Mouse (Mus musculus): Measurements from ENCODE around the gene Pcgf1.

Gene Pcgf1

DNA sequence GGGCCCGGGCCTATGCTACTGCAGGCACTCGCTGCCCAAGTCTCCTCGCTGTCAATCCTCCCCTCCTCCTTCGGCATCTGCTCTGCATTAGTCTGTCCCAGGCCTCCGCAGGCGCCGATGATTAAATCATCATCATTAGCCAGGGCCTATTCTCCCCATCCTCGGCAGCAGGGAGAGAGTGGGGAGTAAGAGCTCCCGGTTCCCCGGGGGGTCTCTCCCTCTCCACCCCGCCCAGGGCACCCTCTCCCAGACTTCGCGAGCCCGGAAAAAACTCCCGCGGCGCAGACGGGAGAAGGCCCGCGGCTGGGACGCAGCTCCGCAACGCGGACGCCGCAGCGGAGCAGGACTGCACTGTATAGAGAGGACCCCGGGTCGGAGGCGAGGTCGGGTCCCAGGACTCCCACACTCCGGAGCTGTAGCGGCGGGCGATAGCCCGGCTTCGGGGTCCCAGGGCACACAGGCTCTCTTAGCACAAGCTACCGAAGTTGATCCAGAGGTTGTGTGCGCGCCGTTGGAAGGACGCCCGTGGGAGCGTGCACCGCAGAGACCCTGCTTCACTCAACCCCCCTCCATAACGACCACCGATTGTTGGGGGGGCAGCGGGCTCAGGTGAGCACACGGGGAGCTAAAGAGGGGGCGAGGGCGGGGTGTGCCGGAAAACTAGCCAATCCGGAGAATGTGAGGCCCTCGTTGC is at the start of gene Pcgf1:
Pcgf1 (plus strand) TSS at position 240 of the 694 bp plus-strand sequence.
- DNase-seq (ENCODE audit: low read depth, low spot score) = no peak

GRCm38 (mm10) chr6:83029777-83030176 is 47.9 kb upstream of the Pcgf1 start:
- DNase-seq (ENCODE audit: low read depth, low spot score) = no peak

DNA sequence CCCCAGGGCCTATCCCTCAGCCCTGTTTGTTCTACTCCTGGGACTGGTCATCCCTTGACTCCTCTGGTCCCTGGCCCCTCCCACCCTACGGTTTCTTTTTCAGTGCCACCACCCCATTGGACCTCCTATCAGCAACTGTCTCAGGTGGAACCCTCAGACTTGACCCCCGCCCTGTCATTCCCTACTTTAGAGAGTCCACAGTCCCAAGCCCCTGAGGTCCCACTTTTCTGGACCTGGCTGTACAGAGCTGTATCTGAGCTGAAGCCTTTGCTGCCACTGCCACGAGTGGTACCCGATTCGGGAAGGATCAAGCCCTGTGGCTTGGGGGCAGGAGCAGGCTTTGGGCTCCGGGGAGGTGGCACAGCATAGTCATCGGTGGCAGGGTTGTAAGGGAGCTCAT is 46.6 kb upstream of the Pcgf1 start:
- DNase-seq (ENCODE audit: low read depth, low spot score) = no peak

- DNase-seq (ENCODE audit: low read depth, low spot score) = no peak
Observed at GRCm38 (mm10) chr6:83031921-83032590, 45.6 kb upstream of the Pcgf1 start.

- peak; percentile 43 for DNase-seq (ENCODE audit: low read depth, low spot score)
Observed at GRCm38 (mm10) chr6:83032769-83033191, 44.9 kb upstream of the Pcgf1 start.

- peak; percentile 62 for DNase-seq (ENCODE audit: low read depth, low spot score)
Observed at GRCm38 (mm10) chr6:83033249-83034185, 44.2 kb upstream of the Pcgf1 start, which contains the start of the genes Dok1 and Loxl3. TSS of gene Dok1 (minus strand) at chr6:83033471. TSS of gene Loxl3 (plus strand) at chr6:83034173.

- no peak for DNase-seq (ENCODE audit: low read depth, low spot score)
Observed at GRCm38 (mm10) chr6:83034463-83035055, 43.1 kb upstream of the Pcgf1 start.

DNA sequence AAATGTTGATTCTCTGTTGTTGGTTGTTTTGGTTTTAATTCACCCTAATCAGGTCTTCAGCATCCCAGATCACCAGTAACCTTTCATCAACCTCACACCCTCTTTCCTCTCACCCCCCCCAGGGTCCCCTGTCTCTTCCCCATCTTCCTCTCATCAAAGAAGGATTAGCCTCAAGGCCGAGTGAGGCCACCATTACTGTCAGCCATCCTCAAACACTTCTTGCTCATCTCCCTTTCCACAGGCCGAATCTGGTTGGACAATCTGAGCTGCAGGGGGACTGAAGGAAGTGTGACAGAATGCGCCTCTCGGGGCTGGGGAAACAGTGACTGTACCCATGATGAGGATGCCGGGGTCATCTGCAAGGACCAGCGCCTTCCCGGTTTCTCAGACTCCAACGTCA is 40.5 kb upstream of the Pcgf1 start:
- DNase-seq (ENCODE audit: low read depth, low spot score) = no peak

DNA sequence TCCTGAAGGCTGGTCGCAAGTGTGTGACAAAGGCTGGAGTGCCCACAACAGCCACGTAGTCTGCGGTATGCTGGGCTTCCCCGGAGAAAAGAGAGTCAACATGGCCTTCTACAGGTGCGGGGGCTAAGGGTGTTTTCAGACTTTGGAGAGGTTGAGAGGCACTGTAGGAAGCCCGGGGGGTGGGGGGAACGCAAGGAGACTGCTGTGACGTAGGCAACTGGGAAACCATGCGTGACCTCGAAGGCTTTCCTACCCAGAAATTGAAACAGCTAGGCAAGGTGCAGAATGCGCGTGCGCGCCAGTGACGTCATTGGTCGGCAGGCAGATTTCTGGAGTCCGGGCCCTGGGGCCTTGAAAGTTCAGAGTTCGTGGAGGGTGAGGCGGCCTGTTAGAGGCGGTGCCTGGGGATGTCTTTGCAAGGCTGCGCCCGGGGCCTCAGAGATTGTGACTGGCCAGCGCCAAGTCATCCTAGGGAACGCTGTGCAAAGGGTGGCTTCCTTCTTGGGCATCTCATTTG is 39.1 kb upstream of the Pcgf1 start:
- peak; percentile 76 for DNase-seq (ENCODE audit: low read depth, low spot score)

DNA sequence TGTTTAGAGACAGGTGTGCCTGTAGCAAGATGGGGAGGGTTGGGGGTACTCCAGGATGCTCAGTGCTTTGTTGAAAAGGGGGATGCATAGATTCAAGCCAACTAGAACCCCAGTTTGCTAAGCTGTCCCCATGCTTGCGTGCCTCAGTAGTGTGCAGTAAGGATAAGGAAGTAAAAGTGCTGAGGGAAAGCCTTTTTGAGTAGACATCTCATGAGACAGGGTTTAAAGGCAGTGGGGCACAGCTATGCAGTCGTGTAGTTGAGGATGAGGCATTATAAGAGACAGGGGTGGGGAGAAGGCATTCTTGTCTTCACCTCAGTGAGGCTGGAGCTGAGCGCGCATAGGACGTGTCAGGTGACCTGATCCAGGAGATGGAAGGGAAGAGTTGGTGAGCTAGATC is 37.1 kb upstream of the Pcgf1 start:
- DNase-seq (ENCODE audit: low read depth, low spot score) = no peak

DNA sequence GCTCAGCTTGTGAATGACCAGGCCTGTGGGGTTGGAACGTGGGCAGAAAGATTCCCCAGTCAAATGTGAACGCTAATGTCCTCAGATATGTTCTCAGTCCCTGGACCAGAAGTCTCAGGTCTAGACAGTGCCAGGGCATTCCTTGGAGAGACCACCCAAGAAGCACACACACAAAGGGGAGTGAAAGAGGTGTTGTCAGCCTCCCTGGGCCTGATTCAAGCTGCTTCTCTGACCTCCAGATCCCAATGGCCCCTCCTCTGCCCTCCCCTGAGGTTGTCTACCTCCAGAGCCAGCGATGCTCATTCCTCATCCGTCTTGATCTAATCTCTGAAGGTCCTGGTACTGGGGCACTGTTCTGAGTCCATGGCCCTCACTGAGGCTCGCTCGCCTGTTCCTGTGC is 34.1 kb upstream of the Pcgf1 start:
- DNase-seq (ENCODE audit: low read depth, low spot score) = no peak

- no peak for DNase-seq (ENCODE audit: low read depth, low spot score)
Observed at GRCm38 (mm10) chr6:83043993-83044392, 33.7 kb upstream of the Pcgf1 start.

- DNase-seq (ENCODE audit: low read depth, low spot score) = no peak
Observed at GRCm38 (mm10) chr6:83044742-83045141, 32.9 kb upstream of the Pcgf1 start.

DNA sequence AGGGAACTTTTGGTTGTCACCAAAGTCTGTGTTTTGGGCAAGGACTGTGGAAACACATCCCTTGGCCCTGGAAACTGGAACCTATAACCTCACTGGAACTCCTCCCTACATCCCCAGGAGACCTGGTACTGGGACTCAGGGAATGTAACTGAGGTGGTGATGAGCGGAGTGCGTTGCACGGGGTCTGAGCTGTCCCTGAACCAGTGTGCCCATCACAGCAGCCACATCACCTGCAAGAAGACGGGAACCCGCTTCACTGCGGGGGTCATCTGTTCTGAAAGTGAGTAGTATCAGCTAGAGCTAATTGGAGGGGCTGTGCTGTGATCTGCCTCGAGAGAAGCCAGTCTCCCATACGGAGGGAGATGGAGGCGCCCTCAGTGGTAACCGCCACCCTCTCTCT is 28.3 kb upstream of the Pcgf1 start:
- DNase-seq (ENCODE audit: low read depth, low spot score) = no peak

GRCm38 (mm10) chr6:83053136-83053960 is 24.3 kb upstream of the Pcgf1 start:
- DNase-seq (ENCODE audit: low read depth, low spot score) = no peak

DNA sequence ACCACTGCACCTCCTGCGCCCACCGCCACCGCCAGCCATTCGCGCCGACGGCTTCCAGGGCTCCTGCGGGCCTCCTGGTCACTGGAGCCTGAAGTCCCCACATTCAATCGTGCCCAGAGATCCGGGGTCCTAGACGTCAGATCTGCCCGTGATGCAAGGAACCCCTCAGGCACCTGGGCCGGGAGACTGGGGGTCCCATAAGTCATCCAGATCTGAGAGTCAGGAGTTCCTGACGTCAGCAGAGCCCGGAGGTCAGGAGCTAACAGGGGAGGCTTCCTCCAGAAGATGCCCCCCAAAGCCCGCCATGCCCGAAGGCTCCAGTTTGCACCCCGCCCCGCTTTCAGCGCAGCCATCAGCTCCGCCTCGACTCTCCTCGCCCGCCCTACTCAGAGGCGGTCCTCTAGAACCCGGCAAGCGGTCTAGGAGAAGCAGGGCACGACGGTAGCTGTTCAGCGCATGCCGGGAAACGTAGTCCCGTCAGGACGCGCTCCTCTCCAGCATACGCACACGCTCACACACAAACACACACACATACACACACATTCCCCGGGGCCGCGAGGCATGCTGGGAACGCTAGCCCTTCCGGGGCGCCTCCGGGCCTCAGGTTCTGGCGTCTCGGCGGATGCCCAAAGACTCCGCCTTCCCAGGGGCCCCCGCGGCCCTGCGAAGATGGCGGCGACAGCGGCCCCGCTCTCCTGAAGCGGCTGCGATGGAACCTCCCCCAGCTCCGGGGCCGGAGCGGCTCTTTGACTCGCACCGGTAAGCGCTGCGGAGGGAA is 23.4 kb upstream of the Pcgf1 start, which contains the start of gene Aup1:
Aup1 (plus strand) TSS at position 448 of the 778 bp plus-strand sequence.
- peak; percentile 95 for DNase-seq (ENCODE audit: low read depth, low spot score)

GRCm38 (mm10) chr6:83054871-83055431 is 22.7 kb upstream of the Pcgf1 start, which contains the start of gene Htra2:
TSS of gene Htra2 (minus strand) at chr6:83055273.
- DNase-seq (ENCODE audit: low read depth, low spot score) = no peak

- no peak for DNase-seq (ENCODE audit: low read depth, low spot score)
Observed at GRCm38 (mm10) chr6:83057790-83058189, 19.9 kb upstream of the Pcgf1 start, which contains the start of gene Dqx1. TSS of gene Dqx1 (plus strand) at chr6:83057844.

DNA sequence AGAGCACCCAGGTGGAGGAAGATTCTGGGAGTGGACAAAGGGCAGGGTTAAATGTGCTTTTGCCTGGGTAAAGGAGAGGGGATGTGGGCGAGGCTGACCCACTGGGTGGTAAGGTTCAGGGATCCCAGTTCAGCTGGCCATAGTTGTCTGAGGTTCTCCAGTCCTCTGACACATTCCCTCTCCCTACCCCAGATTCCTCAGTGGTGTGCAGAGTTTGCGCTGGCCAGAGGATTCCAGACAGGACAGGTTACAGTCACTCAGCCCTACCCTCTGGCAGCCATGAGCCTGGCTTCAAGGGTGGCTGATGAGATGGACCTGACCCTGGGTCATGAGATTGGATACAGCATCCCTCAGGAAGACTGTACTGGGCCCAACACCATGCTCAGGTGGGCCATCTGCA is 18.9 kb upstream of the Pcgf1 start:
- no peak for DNase-seq (ENCODE audit: low read depth, low spot score)
